Mouse (Mus musculus) CH12.LX (cell line): ENCODE measurements around the gene Ifitm1.

Source experiments
- CTCF ChIP-seq, 2 experiments: IDR thresholded peaks in 1 of 2; conservative IDR thresholded peaks in 1 of 2; 2 replicates each; pipeline ENCODE4 v1.5.1; 2011 to 2012; ENCODE audit warnings: low read depth in 2 of 2, low read length in 2 of 2, improper control_type of control experiment in 1 of 2, inconsistent platforms in 1 of 2, mild to moderate bottlenecking in 1 of 2, moderate library complexity in 1 of 2
- ELF1 ChIP-seq: IDR thresholded peaks from 2 replicates; pipeline ENCODE4 v1.6.1; 2014; ENCODE audit warnings: low read depth, mild to moderate bottlenecking, inconsistent platforms, low read length, improper control_type of control experiment
- EP300 ChIP-seq: IDR thresholded peaks from 2 replicates; pipeline ENCODE4 v1.6.1; 2011; ENCODE audit warnings: low read length, improper control_type of control experiment
- HCFC1 ChIP-seq: IDR thresholded peaks from 2 replicates; pipeline ENCODE4 v1.6.1; 2012; ENCODE audit warnings: low read depth, mild to moderate bottlenecking, inconsistent platforms, low read length, improper control_type of control experiment
- MXI1 ChIP-seq: IDR thresholded peaks from 2 replicates; pipeline ENCODE4 v1.6.1; 2011; ENCODE audit warnings: mild to moderate bottlenecking, low read depth, low read length, improper control_type of control experiment
- PAX5 ChIP-seq: IDR thresholded peaks from 2 replicates; pipeline ENCODE4 v1.6.1; 2012; ENCODE audit warnings: low read length, inconsistent platforms, mixed read lengths
- POLR2A ChIP-seq: IDR thresholded peaks from 2 replicates; pipeline ENCODE4 v1.6.1; 2011; ENCODE audit warnings: low read depth, mild to moderate bottlenecking, improper control_type of control experiment, low read length
- RAD21 ChIP-seq: IDR thresholded peaks from 2 replicates; pipeline ENCODE4 v1.6.1; 2011; ENCODE audit warnings: low read depth, mild to moderate bottlenecking, low read length, improper control_type of control experiment, moderate library complexity
- RCOR1 ChIP-seq: conservative IDR thresholded peaks from 2 replicates; pipeline ENCODE4 v1.6.1; 2012; ENCODE audit warnings: low read depth, mild to moderate bottlenecking, inconsistent platforms, low read length, improper control_type of control experiment
- UBTF ChIP-seq: IDR thresholded peaks from 2 replicates; pipeline ENCODE4 v1.6.1; 2012; ENCODE audit warnings: low read depth, mild to moderate bottlenecking, inconsistent platforms, low read length, improper control_type of control experiment, moderate library complexity

DNA sequence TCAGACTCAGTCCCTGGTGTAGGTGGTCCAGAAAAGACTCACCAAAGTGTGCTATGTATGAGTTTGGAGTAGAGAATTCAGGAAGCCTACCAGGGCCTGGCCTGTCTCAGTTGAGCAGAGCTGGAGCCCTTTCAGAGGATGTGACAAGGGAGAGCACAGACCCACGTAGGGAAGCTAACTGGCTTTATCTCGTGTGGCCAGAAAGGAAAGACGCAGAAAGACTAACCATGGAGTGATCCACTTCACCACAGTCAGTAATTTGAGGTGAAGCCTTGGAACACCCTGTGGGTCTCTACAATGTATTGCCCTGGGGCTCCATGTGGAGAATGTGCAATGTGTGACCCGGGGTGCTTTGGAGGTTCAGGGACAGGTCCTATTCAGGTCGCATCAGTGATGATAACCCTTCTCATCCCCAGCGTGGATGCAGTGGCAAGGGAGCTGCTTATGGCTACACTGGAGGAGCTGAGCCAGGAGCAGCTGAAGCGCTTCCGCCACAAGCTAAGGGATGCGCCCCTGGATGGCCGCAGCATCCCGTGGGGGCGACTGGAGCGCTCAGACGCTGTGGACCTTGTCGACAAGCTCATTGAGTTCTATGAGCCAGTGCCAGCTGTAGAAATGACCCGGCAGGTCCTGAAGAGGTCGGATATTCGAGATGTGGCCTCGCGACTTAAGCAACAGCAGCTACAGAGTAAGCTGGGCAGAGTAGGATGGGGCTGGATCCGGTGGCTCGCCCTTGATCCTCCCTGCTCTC, 45.6 kb upstream of the Ifitm1 start:
- TF ChIP-seq RCOR1 (no peak), CTCF (conservative IDR thresholded peaks at IDR 0.05 in 1 of 2, IDR thresholded peaks at IDR 0.05 in 1 of 2; ENCODE audit: low read depth in 2 of 2, low read length in 2 of 2) (no peak), ELF1 (no peak), MXI1 (no peak), HCFC1 (no peak), POLR2A (no peak), EP300 (no peak), RAD21 (no peak), PAX5 (no peak), UBTF (no peak)
